Mouse (Mus musculus) stomach, postnatal 0 days (tissue): ENCODE measurements around the gene Ntm. TPM values are rescaled to one million over a fixed set of nuclear protein-coding genes. Genes with fewer than 3 reads are reported as not detected.

Experiments used
- ATAC-seq: fragments of 200-750 bp; cut with Nextera tagmentation; 2 replicates; pipeline ENCODE4 v1.8.0; 2017; ENCODE audit not compliant: low FRiP score, low TSS enrichment
- DNase-seq: peaks from one replicate; pipeline ENCODE4 v3.0.0-alpha.2; 2016; ENCODE audit warnings: low spot score
- H3K27ac ChIP-seq: fragments of 300-500 bp; sonication (generic); replicated peaks from 2 replicates; pipeline ENCODE4 v1.5.1; 2014; ENCODE audit warnings: mild to moderate bottlenecking, control low read depth
- H3K27me3 ChIP-seq: fragments of 300-500 bp; sonication (generic); 2 replicates; pipeline ENCODE4 v1.6.1; 2014; ENCODE audit warnings: low read length; ENCODE audit not compliant: control insufficient read depth, insufficient read depth
- H3K36me3 ChIP-seq: fragments of 300-500 bp; sonication (generic); 2 replicates; pipeline ENCODE4 v1.6.1; 2014; ENCODE audit warnings: low read length, mixed read lengths; ENCODE audit not compliant: control insufficient read depth, insufficient read depth
- H3K4me1 ChIP-seq: fragments of 300-500 bp; sonication (generic); replicated peaks from 2 replicates; pipeline ENCODE4 v1.6.1; 2014; ENCODE audit warnings: antibody characterized with exemption; ENCODE audit not compliant: control insufficient read depth, insufficient read depth
- H3K4me2 ChIP-seq: fragments of 300-500 bp; sonication (generic); replicated peaks from 2 replicates; pipeline ENCODE4 v1.6.1; 2014; ENCODE audit warnings: low read depth, mild to moderate bottlenecking, control low read depth, moderate library complexity
- H3K4me3 ChIP-seq: fragments of 300-500 bp; sonication (generic); 2 replicates; pipeline ENCODE4 v1.5.1; 2014; ENCODE audit warnings: low read depth, low read length, control low read depth
- H3K9ac ChIP-seq: fragments of 300-500 bp; sonication (generic); 2 replicates; pipeline ENCODE4 v1.6.1; 2014; ENCODE audit warnings: mild to moderate bottlenecking, low read length, control low read depth, mixed read lengths
- H3K9me3 ChIP-seq: fragments of 300-500 bp; sonication (generic); 2 replicates; pipeline ENCODE4 v1.6.1; 2016; ENCODE audit warnings: low read length; ENCODE audit not compliant: control insufficient read depth
- CTCF ChIP-seq: IDR thresholded peaks from 2 replicates; pipeline ENCODE4 v1.5.1; 2016; ENCODE audit warnings: antibody characterized with exemption, low read depth, mild to moderate bottlenecking, moderate library complexity
- EP300 ChIP-seq: optimal IDR thresholded peaks from 2 replicates; pipeline ENCODE3; 2016; ENCODE audit warnings: antibody characterized with exemption
- WGBS: fragments of 180-500 bp; shearing (Covaris S2); extraction: QIAGEN DNeasy Blood & Tissue Kit; methylation state at CpG from one replicate; pipeline ENCODE4 v1.1.7; 2014; 5-methylcytosine and 5-hydroxymethylcytosine counted together
- polyA plus RNA-seq: library from polyadenylated mRNA; unstranded; fragments of >200 nt; fragmentation: Nextera tagmentation; extraction: Ambion mirVana; gene quantifications from 2 replicates; pipeline ENCODE4 v1.2.1, GENCODE M21; 2015

Ntm gene
- polyA plus RNA-seq, 1 experiment from 2014 or later, result 5.9 TPM

- WGBS, result 44% methylated on average over 12 of the region's 12 CpGs
- peak; percentile 85; the same call in 1 of the 2 replicates for ATAC-seq
Measured at GRCm38 (mm10) chr9:29377172-29378002, 585.6 kb downstream of the Ntm start.

GRCm38 (mm10) chr9:29371341-29371740, 591.6 kb downstream of the Ntm start:
- Histone ChIP-seq H3K9me3 (no peaks in the 10 kb centered on the region), H3K9ac (no peak overlapping the region), H3K27ac (no peak overlapping the region), H3K27me3 (no peaks in the 10 kb centered on the region), H3K4me3 (no peak overlapping the region), H3K4me2 (no peak overlapping the region), H3K36me3 (no peaks in the 10 kb centered on the region), H3K4me1 (no peaks in the 10 kb centered on the region)
- WGBS, result 90% methylated on average over 3 of the region's 3 CpGs
- TF ChIP-seq CTCF (no peak), EP300 (no peak)
- no peak for ATAC-seq
- DNase-seq, result no peak

More at GRCm38 (mm10) chr9:29377172-29378002, 585.6 kb downstream of the Ntm start:
- H3K27me3 ChIP-seq, result no peaks in the 10 kb centered on the region
- no peak overlapping the region for H3K4me2 ChIP-seq
- H3K9ac ChIP-seq, result no peak overlapping the region
- H3K36me3 ChIP-seq, result no peaks in the 10 kb centered on the region
- H3K27ac ChIP-seq, result no peak overlapping the region
- no peaks in the 10 kb centered on the region for H3K4me1 ChIP-seq
- no peak overlapping the region for H3K4me3 ChIP-seq
- DNase-seq, result peak; percentile 57
- TF ChIP-seq EP300 (no peak), CTCF (no peak)
- H3K9me3 ChIP-seq, result no peaks in the 10 kb centered on the region

GRCm38 (mm10) chr9:29369621-29370020, 593.3 kb downstream of the Ntm start:
- TF ChIP-seq EP300, result no peak
- no peak for TF ChIP-seq CTCF
- WGBS, result 85% methylated on average over 3 of the region's 3 CpGs
- Histone ChIP-seq H3K9me3 (no peaks in the 10 kb centered on the region), H3K4me1 (no peaks in the 10 kb centered on the region), H3K27me3 (no peaks in the 10 kb centered on the region), H3K4me2 (no peak overlapping the region), H3K4me3 (no peak overlapping the region), H3K9ac (no peak overlapping the region), H3K36me3 (no peaks in the 10 kb centered on the region), H3K27ac (no peak overlapping the region)
- no peak for DNase-seq
- no peak for ATAC-seq

DNA sequence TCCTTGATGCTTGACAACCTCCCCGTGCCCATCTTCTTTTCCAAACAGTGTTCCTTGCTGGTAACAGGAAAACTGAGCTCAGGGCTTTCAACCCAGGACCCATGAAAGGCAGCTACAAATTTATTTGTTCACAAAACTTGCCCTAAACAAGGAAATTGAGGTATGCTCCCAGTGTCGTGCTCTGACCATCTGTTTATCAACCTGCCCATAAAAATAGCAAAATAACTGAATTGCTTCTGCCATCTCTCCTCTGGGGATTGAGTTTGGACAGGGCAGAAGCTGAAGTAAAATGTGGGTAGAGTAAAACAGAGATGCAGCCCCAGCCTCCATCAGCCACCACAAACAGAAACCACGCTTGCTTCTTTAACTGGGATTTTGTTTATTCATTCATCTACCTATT, 594.6 kb downstream of the Ntm start:
- no peak overlapping the region for H3K27ac ChIP-seq
- 48% methylated on average over 3 of the region's 3 CpGs for WGBS
- no peak overlapping the region for H3K4me3 ChIP-seq

DNA sequence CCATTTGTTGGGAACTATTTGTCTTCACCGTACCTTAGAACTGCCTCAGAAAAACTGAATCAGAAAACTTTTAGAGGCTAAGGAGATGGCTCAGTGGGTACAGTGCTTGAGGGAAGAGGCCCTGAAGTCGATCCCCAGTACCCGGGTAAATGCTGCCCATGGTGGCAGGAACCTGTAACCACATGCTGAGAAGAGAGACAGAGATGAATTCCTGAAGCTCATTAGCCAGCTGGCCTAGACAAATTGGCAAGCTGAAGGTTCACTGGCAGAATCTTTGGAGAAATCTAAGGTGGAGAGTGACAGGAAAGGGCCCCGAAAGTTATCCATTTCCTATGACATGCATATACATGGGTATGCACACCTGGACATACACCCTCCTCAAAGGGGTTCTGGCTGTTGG, 605.1 kb downstream of the Ntm start:
- WGBS, result 77% methylated on average over 4 of the region's 4 CpGs
- TF ChIP-seq CTCF, result no peak
- TF ChIP-seq EP300, result no peak

More for the DNA sequence above, 594.6 kb downstream of the Ntm start:
- no peak overlapping the region for H3K9ac ChIP-seq
- DNase-seq, result no peak
- no peaks in the 10 kb centered on the region for H3K27me3 ChIP-seq
- no peak overlapping the region for H3K4me2 ChIP-seq
- no peaks in the 10 kb centered on the region for H3K36me3 ChIP-seq
- no peak for TF ChIP-seq EP300
- TF ChIP-seq CTCF, result no peak
- no peak for ATAC-seq
- H3K9me3 ChIP-seq, result no peaks in the 10 kb centered on the region
- no peaks in the 10 kb centered on the region for H3K4me1 ChIP-seq

DNA sequence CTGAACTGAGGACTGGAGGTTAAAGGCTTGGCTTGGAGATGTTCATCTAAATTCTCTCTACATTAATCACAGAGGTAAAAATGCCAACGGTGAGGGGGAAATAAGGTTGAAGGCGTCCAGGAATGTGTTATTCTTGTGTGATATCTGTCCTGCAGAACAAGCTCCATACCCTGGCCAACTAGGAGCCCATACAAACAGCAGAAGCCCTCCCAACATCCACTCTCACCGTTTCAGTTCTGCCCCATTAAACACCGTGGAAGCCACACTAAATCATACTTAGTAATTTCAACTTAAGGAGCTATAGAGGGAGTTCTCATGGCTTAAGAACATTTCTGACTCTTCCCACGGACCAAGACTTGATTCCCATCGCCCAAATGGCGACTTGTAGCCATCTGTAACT, 620.6 kb downstream of the Ntm start:
- no peak for TF ChIP-seq EP300
- TF ChIP-seq CTCF, result no peak
- WGBS, result 80% methylated on average over 7 of the region's 7 CpGs
- no peak for DNase-seq
- H3K4me2 ChIP-seq, result no peak overlapping the region
- H3K9me3 ChIP-seq, result no peaks in the 10 kb centered on the region
- no peak overlapping the region for H3K9ac ChIP-seq
- no peak overlapping the region for H3K27ac ChIP-seq
- H3K27me3 ChIP-seq, result no peaks in the 10 kb centered on the region
- no peaks in the 10 kb centered on the region for H3K36me3 ChIP-seq
- no peaks in the 10 kb centered on the region for H3K4me1 ChIP-seq
- ATAC-seq, result no peak
- no peak overlapping the region for H3K4me3 ChIP-seq

More for the DNA sequence above, 605.1 kb downstream of the Ntm start:
- ATAC-seq, result no peak
- H3K4me2 ChIP-seq, result no peak overlapping the region
- H3K9ac ChIP-seq, result no peak overlapping the region
- H3K9me3 ChIP-seq, result no peaks in the 10 kb centered on the region
- H3K27me3 ChIP-seq, result no peaks in the 10 kb centered on the region
- no peak overlapping the region for H3K4me3 ChIP-seq
- no peaks in the 10 kb centered on the region for H3K36me3 ChIP-seq
- H3K4me1 ChIP-seq, result no peaks in the 10 kb centered on the region
- DNase-seq, result no peak
- H3K27ac ChIP-seq, result no peak overlapping the region
